Mouse (Mus musculus) regulatory T cell (primary cell): ENCODE measurements at regions not wholly inside any gene's neighbourhood (a gene's known extent, or its start where the extent isn't known, plus 50 kb on each side); places are given as distances from the start of the nearest gene placed in this dataset.

ENCODE experiments used
- in situ Hi-C: fragments of 300-600 bp; cut with MboI, MseI; formaldehyde crosslinking; loops from one replicate; pipeline ENCODE4 v1.15.1; 2025; ENCODE audit warnings: high pct_unique_total_duplicates

DNA sequence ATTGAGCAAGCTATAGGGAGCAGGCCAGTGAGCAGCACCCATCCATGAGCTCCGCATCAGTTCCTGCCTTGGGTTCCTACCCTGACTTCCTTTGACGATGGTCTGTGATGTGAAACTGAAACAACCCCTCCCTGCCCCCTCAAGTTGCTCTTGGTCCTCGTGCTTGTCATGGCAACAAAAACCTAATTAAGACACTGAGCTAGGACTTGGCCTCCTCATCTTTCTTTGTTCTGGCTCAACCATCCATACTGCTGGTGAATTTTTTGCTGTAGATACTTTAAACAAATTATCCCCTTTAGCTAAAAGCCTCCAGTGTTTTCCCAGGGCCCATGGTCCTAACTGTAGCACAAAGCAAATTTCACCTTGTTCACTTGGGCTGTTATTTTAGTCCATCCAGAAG lies 129.9 kb upstream of the Peli2 start:
- in situ Hi-C loops = no loop called here

DNA sequence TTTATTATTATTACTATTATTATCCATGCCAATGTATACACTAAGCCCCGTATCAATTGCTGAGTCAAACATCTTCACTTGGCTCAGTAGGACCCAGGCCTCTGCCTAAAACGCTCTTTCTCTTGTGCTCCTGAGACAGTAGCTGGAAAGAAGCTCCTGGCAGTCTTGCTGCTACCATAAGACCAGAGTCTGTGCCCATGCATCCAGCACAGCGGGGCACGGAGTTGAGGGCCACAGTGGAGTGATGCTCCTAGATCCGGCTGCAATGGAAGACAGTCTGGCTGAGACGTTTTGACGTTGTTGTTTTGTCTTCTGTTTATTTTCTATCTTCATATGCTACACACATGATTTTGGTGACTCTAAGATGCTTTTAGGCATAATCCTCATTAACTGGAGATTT lies 129.1 kb upstream of the Peli2 start:
- in situ Hi-C loops = no loop called here

DNA sequence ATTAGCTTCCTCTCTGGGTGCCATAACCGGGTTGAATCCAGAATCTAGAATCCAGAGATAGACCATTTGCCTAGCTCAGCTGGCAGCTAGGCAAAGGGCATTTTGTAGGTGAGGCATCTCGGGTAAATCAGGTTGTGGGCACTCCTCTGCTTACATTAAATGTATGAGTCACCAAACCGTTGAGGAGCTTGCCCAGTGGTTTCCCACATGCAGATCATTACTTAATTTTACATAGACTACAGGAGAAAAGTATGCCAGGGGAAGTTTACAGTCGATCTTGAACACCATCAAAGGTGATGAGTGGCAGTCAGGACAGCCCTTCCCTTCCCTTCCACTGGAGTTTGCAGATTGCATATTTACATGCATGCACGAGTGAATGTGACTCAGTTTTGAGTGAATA lies 128.5 kb upstream of the Peli2 start:
- in situ Hi-C loops = no loop called here

DNA sequence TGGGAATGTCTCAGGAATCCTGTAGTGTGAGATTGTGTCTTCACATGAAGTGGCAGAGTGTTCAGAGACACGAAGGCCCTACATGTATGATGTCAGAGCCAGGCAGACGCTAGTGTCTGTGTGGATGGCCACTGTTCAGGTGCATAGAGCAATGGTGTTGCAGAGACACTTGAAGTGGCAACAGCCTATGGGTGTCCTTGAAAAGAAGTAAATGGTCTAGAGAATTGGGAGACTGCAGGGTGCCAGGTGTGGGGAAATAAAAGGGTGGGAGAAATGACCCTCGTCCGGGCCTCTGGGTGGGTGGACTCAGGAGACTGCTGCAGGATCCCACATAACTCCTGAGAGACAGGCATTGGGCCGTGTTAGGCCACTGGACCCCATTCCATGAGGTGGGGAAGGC lies 127.8 kb upstream of the Peli2 start:
- in situ Hi-C loops = no loop called here

DNA sequence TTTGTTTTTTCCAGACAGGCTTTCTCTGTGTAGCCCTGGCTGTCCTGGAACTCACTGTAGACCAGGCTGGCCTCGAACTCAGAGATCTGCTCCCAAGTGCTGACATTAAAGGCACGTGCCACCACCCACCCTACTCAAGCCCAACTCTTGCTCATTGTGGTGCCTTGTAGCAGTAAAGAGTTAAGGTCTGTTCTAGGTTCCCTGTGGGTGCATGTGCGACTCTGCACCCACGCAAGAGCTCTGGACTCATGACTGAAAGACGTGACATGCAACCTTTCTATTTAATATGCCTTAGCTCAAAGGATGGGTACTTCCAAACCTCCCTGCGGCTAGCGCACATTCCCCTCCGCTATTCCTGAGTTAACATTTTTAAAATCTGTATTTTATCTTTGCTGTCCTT lies 121.7 kb upstream of the Peli2 start:
- in situ Hi-C loops = no loop called here

DNA sequence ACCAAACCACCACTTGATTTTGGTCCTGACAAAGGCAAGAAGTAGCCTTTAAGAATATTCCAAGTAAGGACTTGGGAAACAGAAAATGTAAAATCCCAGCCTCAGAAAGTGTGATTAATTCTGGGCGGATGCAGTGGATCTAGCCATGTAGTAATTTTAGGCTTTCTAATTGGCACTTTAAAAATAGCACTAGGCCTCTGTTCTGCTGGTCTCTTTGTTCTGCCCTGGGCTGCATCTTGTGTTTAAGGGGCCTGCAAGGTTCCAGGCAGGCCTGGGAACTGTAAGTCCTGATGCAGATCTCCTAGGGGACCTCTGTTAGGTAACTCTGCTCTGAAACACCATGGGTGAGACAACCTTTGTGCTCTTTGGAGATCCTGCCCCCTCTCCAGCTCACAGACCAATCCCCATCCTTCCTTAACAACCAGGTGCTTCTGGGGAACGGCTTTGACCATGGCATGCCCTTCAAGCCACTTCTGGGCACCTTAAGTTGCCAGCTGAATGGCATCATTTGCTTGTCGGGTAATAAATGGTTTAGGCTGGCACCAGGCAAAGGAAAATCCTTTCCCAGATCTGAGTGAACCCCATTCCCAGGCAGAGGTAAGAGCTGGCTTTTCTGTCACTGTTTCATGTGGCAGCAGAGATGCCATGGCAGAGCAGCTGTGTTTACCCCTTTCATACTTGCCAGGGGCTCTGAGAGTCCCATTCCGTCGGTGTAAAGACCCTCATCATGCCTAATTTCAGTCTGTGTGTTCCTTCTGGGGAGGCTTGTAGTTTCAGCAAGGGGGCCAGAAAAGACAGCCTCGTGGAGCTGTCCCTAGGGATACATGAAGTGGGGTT lies 115.3 kb upstream of the Peli2 start:
- in situ Hi-C loops = no loop called here

DNA sequence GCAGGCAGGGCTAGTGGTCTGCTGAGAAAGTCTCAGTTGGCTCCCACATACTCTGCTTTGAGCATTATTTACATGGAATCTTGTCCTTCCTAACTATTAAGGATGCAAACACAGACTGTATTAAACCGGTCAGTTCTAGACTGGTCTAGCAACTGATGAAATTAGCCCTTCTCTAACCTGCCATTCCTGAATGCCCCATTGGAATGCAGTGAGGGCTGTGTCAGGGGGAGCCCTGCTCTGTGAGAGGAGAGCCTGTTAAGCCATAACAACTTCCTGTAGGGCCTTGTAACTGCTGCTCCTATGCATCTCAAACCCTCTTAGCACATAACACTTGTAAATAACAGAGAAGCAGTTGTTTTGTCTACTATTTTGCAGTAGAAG lies 114.7 kb upstream of the Peli2 start:
- in situ Hi-C loops = no loop called here

DNA sequence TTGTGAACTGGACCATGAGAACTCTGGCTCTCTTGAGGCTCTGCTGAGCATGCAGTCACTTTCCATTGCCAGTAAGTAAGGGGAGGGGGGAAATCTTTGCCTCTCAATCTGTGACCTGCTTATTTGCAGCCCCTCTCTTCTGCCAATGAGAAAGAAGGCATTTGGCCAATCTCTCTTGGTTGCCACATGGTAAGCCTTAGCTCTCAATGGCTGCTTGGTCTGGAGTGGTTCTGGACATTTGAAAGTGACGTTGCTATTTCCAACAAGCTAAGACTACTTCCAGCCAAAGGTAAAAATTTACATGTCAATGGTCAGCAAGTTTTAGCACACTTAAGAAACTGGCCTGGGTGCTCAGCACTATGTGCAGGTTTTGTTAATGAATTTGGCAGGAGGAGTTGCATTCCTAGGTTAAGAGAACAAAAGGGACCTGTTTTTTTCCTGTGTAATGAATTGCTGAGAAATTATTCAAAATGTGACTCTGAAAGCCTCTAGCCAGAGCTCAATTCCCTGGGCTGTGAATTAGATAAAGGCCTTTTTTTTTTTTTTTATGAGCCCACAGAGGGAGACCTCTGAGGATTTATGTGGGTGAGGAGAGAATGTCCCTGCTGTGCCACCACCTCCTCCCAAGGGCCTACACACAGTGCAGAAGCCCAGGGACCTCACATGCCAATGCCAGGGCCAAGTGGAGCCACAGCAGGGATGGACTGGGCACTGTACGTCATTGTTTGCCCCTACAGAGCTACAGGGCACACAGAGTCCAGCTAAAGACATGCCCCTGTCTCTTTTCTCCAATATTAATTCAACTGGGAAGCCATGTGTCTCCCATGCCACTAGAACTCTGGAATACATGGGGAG lies 108.0 kb upstream of the Peli2 start:
- in situ Hi-C loops = no loop called here

DNA sequence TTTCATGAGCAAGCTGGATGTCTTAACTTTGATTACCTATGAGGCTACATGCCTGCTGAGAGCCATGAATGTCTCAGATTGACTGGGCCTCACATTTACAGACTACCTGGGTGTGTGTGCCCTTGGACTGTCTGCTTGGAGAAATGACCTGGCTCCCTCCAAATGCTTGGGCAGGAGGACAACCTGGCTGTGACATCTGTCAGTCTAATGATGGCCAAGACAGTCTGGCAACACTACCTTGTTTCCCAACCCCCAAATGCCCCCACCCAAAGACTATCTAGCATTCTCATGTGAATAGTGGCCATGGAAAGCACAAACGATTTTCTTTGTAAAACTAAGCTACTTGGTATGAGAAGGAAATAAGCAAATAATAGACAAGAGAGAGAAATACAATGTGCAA lies 107.2 kb upstream of the Peli2 start:
- in situ Hi-C loops = no loop called here

DNA sequence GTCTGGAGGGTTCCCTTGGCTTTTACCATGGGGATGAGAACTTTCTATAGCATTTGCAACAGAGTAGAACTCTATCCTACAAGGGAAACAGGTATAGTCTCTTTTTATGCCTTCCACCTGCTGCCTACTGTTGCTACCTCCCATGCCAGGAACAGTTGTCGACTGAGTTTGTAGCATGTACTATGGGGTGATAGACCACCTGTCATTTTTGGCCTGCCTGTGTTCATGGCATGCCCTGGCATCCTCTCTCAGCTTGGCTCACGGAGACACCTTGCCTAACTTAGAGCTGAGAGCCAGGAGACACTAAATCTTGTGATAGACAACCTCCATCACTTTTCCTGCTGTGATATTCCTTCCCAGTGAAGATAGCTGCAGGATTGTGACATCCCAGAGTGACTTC lies 105.8 kb upstream of the Peli2 start:
- in situ Hi-C loops = no loop called here

DNA sequence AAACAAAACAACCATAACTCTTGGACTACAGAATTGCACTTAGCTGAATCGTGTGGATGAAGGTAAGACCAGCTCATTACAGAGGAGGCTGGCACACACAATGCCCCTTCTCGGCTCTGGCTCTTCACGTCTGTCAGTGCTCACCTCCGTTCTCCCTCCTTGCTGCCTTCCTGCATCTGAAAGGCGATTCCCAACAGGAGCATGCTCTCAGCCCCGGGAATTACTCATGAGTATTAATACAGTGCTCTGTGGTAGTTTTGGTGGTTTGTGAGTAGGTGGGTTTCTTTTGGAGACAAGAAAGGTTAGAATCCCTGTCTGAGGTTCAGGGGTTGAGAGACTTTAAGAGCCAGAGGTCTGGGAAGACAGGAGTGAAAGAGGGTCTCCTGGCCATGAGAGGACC lies 102.7 kb upstream of the Peli2 start:
- in situ Hi-C loops = no loop called here

DNA sequence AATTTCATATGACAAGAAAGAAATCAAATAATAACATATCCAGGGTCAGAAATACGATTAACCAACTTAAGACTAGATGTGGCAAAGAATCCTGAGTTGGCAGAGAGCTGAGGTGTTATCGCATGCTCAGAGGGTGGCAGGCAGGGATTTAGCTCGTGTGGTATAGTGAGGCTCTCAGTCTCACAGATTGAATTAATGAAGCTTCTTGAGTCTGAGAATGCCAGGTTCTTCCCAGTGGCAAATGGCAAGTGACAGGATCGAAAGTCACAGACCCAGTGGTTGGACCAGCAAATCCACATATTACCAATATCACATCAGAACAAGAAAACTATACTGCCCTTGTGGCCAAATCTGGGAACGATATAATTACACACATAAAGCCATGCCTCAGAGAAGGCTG lies 101.3 kb upstream of the Peli2 start:
- in situ Hi-C loops = no loop called here

DNA sequence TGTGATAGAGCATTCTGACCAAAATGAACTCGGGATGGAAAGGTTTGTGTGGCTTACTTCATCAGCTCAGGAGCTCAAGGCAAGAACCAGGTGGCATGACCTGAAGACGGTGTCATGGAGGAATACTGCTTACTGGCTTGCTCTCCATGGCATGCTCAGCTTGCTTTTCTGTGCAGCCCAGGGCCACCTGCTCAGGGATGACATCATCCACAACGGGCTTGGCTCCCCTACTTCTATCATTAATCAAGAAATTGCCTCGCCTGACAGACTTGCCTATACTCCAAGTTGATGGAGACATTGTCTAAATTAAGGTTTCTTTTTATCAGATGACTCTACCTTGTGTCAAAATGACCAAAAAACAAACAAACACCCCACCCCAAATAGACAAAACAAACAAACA lies 98.4 kb upstream of the Peli2 start:
- in situ Hi-C loops = no loop called here

DNA sequence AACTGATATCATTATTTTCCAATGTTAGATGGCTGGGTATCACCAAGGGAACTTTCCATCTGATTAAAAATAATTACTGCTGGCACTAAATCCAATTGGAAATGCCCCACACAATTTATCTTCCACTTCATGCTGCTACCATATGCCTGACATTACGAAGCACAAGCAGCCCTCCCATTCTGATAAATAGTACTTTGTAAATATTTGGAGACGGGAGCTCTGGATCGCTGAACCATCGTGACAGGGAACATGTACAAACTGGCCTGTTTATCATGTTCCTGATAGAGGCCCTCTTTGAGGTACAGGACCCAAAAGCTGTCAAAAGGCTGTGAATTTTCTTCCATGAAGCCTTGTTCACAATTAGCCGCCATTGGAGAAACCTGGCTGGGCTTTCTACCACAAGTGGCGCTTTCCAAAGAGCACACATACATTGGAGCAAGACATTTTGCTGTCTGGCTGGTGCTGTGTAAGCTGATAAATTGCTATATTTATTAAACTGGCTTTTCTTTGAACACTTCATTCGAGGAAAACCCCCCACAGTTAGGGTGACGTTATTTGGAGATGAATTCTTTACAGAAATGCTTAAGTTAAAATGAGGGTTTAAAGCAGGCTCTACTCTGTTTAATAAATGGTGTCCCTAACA lies 96.5 kb upstream of the Peli2 start:
- in situ Hi-C loops = no loop called here

DNA sequence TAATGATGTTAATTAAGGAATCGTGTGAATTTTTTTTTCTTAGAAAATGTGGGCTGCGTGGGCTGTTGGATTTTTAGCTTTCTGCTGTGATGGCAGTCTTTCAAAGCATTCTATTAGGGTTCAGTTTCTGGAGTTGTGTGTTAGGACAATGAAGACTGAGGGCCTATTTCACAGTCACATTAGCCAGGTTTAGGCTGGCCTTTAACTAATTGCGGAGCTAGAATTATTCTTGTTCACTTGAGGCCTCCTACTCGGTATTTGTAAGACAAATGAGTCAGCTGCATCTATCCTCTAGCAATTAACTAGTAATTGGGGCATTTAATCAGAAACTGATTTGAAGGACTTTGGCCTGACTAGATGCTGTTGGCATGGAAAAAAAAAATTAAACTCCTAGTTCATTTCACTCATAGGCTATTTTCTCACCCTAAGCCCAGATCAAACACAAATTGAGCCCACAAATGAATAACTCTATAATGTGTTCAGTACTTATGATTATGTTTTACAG lies 81.3 kb upstream of the Peli2 start:
- in situ Hi-C loops = no loop called here

DNA sequence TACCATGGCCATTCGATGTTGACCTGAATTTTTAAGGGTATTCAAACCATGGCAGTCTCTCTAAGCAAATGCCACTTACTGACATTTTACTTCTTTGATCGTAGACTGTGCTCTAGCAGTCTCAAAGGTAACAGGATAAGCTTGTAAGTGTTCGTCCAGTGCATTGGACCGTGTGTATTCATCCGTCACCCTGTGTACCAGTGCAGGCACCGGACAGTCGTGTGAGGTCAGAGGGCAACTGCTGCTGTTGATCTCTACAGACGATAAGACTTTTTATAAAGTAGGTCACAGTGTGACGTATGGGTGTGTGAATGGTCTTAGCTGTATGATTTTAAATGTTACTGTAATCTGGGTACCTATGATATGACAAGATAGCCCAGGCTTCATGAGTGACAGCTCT lies 74.5 kb upstream of the Peli2 start:
- in situ Hi-C loops = no loop called here

DNA sequence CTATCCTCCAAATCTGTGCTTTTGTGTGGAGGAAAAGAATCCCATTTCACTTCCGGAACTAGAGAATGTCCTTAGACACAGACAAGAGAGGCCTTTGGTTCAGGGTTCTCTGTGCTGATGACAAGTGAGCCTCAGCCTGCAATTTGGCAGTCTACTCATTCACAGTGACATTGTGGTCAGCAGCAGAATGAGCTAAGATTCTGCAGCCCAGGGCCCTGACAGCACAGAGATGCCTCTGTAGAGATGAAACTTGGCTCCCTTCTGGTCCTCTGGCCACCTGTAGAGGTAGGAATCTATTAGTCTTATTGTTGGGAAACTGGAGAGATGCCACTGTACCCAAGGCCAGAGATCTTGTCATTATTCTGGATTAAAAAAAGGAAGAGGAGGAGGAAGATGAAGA lies 73.8 kb upstream of the Peli2 start:
- in situ Hi-C loops = no loop called here

DNA sequence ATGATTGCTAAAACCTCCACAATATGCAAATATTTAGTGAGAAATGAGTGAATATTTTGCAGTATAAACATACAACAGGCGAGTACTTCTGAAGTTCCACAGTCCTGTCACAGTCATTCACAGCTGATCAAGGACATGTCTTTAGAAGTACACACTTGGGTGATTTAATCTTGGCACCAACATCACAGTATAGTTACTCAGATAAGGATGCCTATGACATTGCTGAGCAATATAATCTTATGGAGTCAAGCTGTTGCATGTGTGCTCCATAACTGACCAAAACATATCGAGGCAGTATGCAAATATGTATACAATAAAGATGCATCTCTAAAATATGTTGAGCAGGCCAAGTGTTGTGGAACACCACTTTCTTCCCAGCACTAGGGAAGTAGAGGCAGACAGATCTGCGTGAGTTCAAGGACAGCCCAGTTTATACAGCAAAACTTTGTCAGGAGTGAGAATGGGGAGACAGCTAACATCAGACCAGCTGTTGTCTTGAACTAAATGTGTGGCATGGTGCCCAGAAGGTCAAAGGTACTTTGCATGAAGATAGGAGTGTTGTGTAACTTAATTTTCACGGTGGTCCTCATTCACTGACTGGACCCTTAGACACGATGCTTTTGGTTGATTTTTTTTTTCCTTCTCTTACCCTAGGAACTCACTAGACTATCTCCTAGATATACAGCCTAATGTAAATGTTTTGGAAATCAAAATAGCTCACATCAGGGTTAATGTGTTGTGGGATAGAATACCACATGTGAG lies 70.7 kb upstream of the Peli2 start:
- in situ Hi-C loops = no loop called here

DNA sequence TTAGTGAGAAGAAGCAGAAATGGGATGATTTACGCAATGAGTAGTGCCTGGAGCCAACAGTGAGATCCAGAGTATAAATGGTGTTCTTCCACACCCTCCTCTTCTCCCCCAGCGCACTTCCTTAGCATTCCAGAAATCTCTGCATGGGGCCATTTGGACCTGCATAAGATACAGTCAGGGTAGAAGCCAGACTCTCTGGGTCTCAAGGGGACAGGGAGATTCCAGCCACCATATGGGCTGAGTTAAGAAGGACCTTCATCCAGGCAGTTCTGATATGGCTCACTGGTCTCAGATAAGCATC lies 70.2 kb upstream of the Peli2 start:
- in situ Hi-C loops = no loop called here

DNA sequence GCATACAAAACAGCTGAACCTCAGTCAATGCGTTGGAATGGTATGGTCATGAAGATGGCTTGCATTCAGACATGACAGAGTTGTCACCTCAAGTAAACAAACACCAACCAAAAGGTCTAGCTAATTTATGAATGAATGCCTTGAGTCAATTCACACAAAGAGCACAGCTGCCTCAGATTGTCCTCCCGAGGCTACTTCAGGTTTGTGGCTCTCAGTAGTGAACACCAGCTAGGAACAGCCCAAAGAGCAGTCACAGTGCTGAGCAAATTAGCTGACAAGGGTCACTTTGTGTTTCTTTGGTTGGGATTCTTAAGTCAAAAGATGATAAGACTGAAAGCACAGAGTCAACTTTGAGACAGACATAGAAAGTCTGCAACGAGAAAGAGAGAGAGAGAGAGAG lies 68.7 kb upstream of the Peli2 start:
- in situ Hi-C loops = no loop called here

DNA sequence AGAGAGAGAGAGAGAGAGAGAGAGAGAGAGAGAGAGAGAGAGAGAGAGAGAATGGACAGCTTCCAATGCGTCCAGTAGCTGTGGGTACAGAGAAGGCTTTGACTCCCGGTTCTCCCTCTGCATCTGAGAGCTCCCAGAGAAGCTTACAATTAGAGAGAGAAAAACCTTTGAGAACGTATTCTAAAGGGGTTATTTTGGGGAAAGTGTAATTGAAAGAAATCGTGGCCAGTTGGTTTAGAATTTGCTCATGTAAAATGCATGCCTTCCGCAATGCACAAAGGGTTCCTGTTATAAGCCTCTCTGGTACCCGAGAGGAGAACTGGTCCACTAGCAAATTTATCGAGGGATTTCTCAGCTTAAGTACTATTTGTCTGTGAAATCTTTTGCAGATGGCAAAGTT lies 68.2 kb upstream of the Peli2 start:
- in situ Hi-C loops = no loop called here

DNA sequence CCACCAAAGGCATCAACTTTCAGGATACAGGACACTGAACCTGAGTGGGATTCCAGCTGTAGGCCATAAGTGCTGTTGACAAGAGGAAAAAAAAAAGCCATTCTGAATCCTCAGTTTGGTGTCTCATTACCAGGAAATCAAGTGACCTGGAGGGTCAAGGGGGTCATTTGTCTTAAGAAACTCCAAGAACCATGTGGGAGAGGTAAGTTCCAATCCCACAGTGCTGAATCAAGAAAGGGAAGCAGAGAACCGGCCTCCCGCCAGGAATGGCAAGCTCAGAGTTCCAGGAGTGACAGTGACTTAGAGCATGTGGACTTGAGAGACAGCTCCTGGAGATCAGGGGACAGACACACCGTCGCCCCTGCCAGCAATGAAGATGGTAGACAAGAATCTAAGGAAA lies 67.5 kb upstream of the Peli2 start:
- in situ Hi-C loops = no loop called here
